Mouse (Mus musculus) small intestine, adult 10 weeks (tissue): Measurements from ENCODE around the gene Olfr519. TPM values are rescaled to one million over a fixed set of nuclear protein-coding genes. Genes with fewer than 3 reads are reported as not detected.

Source experiments
- polyA plus RNA-seq: library from polyadenylated mRNA; stranded (reverse); fragments of 350-450 nt; fragmentation: Illumina TruSeq; extraction: RNeasy Lipid Tissue Mini Kit (QIAGEN cat#74804); gene quantifications from one replicate; pipeline ENCODE4 v1.2.3, GENCODE M21; 2014; ENCODE audit warnings: low replicate concordance

Olfr519 gene
- not detected for polyA plus RNA-seq

GRCm38 (mm10) chr7:108894320-108894719, at the start of gene Olfr519:
Olfr519 (minus strand) TSS chr7:108894420.

GRCm38 (mm10) chr7:108933794-108934731, 39.8 kb upstream of the Olfr519 start, which contains the start of gene Eif3f:
Eif3f (plus strand) TSS chr7:108934417.

GRCm38 (mm10) chr7:108929726-108930393, 35.6 kb upstream of the Olfr519 start, which contains the start of gene Nlrp10:
Nlrp10 (minus strand) TSS chr7:108930178.

GRCm38 (mm10) chr7:108884906-108885305, 9.3 kb downstream of the Olfr519 start, which contains the start of gene Olfr518:
Olfr518 (minus strand) TSS chr7:108885006.

GRCm38 (mm10) chr7:108872279-108872678, 21.9 kb downstream of the Olfr519 start, which contains the start of gene Olfr517:
Olfr517 (minus strand) TSS chr7:108872379.

GRCm38 (mm10) chr7:108850429-108850828, 43.8 kb downstream of the Olfr519 start, which contains the start of gene Olfr516:
Olfr516 (minus strand) TSS chr7:108850529.

Other genes with a start within 250 kb of the Olfr519 start
- gene Olfr509, start 242.5 kb downstream of the Olfr519 start, polyA plus RNA-seq, result not detected
- gene Olfr510, start 228.0 kb downstream of the Olfr519 start, polyA plus RNA-seq, result not detected
- not detected for gene Olfr512, start 181.1 kb downstream of the Olfr519 start, polyA plus RNA-seq
- gene Olfr513, start 143.4 kb downstream of the Olfr519 start, polyA plus RNA-seq, result not detected
- not detected for gene Olfr514, start 68.4 kb downstream of the Olfr519 start, polyA plus RNA-seq
- gene Olfr516, start 43.9 kb downstream of the Olfr519 start, polyA plus RNA-seq, result not detected
- gene Olfr517, start 22.0 kb downstream of the Olfr519 start, polyA plus RNA-seq, result not detected
- gene Olfr518, start 9.4 kb downstream of the Olfr519 start, polyA plus RNA-seq, result not detected
- gene Nlrp10, start 35.8 kb upstream of the Olfr519 start, polyA plus RNA-seq, result 0.19 TPM
- gene Eif3f, start 40.0 kb upstream of the Olfr519 start, polyA plus RNA-seq, result 19.4 TPM
- 0.45 TPM for gene Tub, start 55.9 kb upstream of the Olfr519 start, polyA plus RNA-seq
- gene Ric3, start 188.9 kb upstream of the Olfr519 start, polyA plus RNA-seq, result 2.7 TPM